Mouse (Mus musculus) 416B (cell line): Measurements from ENCODE around the gene Morn2.
A peak's percentile ranks its signal among the peaks of the same experiment; 100 is the strongest.
"Not testable (repeated sequence)": the region's sequence is repeated elsewhere in the genome, so short reads cannot be mapped to it uniquely, and the experiment has no call there.

Source experiments
- DNase-seq: peaks from one replicate; pipeline ENCODE4 v3.0.0; 2011; ENCODE audit warnings: low read depth

The Morn2 gene

GRCm38 (mm10) chr17:80290074-80290657, at the start of gene Morn2, which contains the start of gene Dhx57:
Gene Morn2 (plus strand): TSS chr17:80290203.
Gene Dhx57 (minus strand): TSS chr17:80290476.
- DNase-seq: peak; percentile 87

- no peak for DNase-seq
Observed at GRCm38 (mm10) chr17:80241594-80241993, 48.4 kb upstream of the Morn2 start.

GRCm38 (mm10) chr17:80243116-80243515, 46.9 kb upstream of the Morn2 start:
- no peak for DNase-seq

- no peak for DNase-seq
Observed at GRCm38 (mm10) chr17:80252757-80253525, 37.1 kb upstream of the Morn2 start.

GRCm38 (mm10) chr17:80254421-80254820, 35.6 kb upstream of the Morn2 start:
- DNase-seq: no peak

- no peak for DNase-seq
Observed at GRCm38 (mm10) chr17:80255208-80255607, 34.8 kb upstream of the Morn2 start.

GRCm38 (mm10) chr17:80267065-80267464, 22.9 kb upstream of the Morn2 start:
- DNase-seq: no peak

- DNase-seq: no peak
Observed at GRCm38 (mm10) chr17:80268151-80268550, 21.9 kb upstream of the Morn2 start.

GRCm38 (mm10) chr17:80270622-80271021, 19.4 kb upstream of the Morn2 start:
- not testable (repeated sequence) for DNase-seq

GRCm38 (mm10) chr17:80278255-80278654, 11.7 kb upstream of the Morn2 start:
- DNase-seq: no peak

GRCm38 (mm10) chr17:80279340-80280070, 10.5 kb upstream of the Morn2 start:
- no peak for DNase-seq

GRCm38 (mm10) chr17:80284446-80284845, 5.6 kb upstream of the Morn2 start:
- no peak for DNase-seq

- no peak for DNase-seq
Observed at GRCm38 (mm10) chr17:80288012-80288411, 2.0 kb upstream of the Morn2 start.

- DNase-seq: no peak
Observed at GRCm38 (mm10) chr17:80289280-80290073, 526 bp upstream of the Morn2 start.

- DNase-seq: peak; percentile 63
Observed at GRCm38 (mm10) chr17:80291148-80291547, 1.1 kb downstream of the Morn2 start.

- no peak for DNase-seq
Observed at GRCm38 (mm10) chr17:80295258-80295657, 5.3 kb downstream of the Morn2 start.

- no peak for DNase-seq
Observed at GRCm38 (mm10) chr17:80298844-80299243, 8.8 kb downstream of the Morn2 start.

- no peak for DNase-seq
Observed at GRCm38 (mm10) chr17:80307251-80307650, 17.2 kb downstream of the Morn2 start, which contains the start of gene Arhgef33. Gene Arhgef33 (plus strand): TSS chr17:80307407.

- no peak for DNase-seq
Observed at GRCm38 (mm10) chr17:80311761-80312160, 21.8 kb downstream of the Morn2 start.

GRCm38 (mm10) chr17:80312405-80312804, 22.4 kb downstream of the Morn2 start:
- DNase-seq: no peak

GRCm38 (mm10) chr17:80322228-80322627, 32.2 kb downstream of the Morn2 start:
- DNase-seq: peak; percentile 6

GRCm38 (mm10) chr17:80323015-80323414, 33.0 kb downstream of the Morn2 start:
- no peak for DNase-seq
